Mouse (Mus musculus): ENCODE measurements around the gene Ctcf.

Ctcf gene

GRCm38 (mm10) chr8:105702001-105702401 is 65.6 kb downstream of the Ctcf start:
- DNase-seq = no peak

DNA sequence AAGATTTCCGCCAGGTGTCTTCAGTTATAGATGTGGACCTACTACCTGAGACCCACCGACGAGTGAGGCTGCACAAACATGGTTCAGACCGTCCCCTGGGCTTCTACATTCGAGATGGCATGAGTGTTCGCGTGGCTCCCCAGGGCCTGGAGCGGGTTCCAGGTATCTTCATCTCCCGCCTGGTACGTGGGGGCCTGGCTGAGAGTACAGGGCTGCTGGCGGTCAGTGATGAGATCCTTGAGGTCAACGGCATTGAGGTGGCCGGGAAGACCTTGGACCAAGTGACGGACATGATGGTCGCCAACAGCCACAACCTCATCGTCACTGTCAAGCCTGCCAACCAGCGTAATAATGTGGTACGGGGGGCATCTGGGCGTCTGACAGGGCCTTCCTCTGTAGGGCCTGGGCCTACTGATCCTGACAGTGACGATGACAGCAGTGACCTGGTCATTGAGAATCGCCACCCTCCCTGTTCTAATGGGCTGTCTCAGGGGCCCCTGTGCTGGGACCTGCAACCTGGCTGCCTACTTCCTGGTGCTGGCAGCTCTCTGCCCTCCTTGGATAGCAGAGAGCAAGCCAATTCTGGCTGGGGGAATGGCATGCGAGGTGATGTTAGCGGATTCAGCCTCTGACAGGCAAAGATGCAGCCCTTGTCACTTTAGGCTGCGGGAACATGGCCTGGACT is 66.5 kb downstream of the Ctcf start:
- DNase-seq = no peak

- DNase-seq = no peak
Observed at GRCm38 (mm10) chr8:105704146-105704812, 67.9 kb downstream of the Ctcf start.

GRCm38 (mm10) chr8:105704955-105705354 is 68.6 kb downstream of the Ctcf start:
- no peak for DNase-seq

GRCm38 (mm10) chr8:105706426-105706825 is 70.1 kb downstream of the Ctcf start:
- DNase-seq = no peak

DNA sequence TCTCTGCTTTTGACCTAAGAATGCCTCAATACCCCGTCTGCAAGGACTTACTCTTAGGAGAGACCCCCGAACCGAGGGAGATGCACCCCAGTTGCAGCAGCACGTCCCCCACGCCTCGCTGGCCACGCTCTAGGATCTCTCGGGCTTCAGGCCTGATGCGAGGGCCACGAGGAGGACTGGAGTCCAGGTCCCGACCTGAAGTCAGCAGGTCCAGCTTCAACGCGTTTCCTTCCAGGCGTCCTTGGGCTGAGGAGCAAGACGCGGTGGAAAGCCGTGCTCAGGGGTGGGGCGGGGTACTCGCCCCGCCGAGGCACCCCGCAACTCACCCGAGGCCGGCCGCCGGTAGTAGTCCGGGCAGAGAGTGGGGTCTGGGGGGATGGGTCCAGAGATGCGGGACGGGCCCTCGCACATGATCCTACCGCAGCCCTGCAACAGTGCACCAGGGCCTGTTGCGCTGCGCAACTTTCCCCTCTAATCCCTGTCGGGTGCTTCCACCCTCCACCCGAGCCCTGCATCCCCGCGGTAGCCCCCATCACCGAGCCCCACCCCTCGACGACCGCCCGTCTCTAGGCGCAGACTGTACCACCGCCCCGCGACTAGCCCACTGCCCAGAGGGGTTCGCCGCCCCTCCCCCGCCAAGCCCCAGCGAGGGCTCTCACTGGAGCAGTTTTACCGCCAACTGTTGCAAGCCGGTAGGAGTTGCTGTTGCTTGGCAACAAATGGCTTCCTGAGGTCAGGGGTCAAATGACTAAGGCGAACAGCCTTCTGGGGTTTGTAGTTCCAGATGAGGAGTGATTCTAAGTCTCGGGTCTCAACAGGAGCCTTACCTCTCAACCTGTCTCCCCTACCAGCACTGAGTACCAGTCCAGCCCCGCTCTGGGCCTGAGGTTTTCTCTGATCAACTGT is 71.4 kb downstream of the Ctcf start, which contains the start of the genes 4933405L10Rik and Enkd1:
Gene 4933405L10Rik (plus strand): TSS at position 158 of the 906 bp plus-strand sequence.
Gene Enkd1 (minus strand): TSS at position 713 of the 906 bp plus-strand sequence.
- peak; percentile 89 to 92 for DNase-seq

- no peak for DNase-seq
Observed at GRCm38 (mm10) chr8:105708675-105709074, 72.3 kb downstream of the Ctcf start.

- DNase-seq = no peak
Observed at GRCm38 (mm10) chr8:105709317-105709716, 72.9 kb downstream of the Ctcf start.

- no peak for DNase-seq
Observed at GRCm38 (mm10) chr8:105712286-105712685, 75.9 kb downstream of the Ctcf start.

DNA sequence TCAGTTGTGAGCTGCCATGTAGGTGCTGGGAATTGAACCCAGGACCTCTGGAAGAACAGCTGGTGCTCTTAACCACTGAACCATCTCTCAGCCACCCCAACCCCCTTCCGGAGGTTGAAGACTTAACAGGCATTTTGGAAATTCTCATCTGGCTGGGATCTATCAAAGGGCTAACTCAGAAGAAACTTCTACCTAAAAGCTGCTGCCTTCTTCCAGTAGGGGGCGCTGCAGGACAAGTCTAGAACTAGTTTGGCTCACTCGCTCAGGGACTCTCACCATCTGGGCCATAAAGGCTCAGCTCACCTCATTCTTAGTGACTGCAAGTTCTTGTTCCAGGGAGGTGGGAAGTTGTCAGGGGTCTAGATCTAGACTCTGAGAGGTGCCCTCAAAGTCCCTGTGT is 77.8 kb downstream of the Ctcf start:
- peak; percentile 74 to 91 for DNase-seq

DNA sequence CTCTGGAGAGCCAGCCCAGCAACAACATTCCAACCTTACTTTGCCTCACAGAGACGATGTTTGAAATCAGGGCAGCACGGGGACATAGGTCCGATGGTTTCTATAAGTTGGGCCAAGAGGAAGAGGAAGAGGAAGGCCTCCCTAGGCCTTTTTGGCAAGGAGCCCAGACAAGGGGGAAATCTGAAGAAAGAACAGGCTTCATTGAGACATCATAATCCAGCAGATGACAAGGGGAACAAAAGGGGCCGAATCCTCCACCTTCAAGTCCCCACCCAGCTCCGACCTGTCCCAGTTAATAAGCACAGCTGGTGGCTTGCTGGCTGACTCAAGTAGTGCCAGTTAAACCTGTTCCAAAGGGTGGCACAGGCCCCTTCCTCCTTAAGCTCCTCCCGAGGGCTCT is 78.7 kb downstream of the Ctcf start:
- DNase-seq = no peak

DNA sequence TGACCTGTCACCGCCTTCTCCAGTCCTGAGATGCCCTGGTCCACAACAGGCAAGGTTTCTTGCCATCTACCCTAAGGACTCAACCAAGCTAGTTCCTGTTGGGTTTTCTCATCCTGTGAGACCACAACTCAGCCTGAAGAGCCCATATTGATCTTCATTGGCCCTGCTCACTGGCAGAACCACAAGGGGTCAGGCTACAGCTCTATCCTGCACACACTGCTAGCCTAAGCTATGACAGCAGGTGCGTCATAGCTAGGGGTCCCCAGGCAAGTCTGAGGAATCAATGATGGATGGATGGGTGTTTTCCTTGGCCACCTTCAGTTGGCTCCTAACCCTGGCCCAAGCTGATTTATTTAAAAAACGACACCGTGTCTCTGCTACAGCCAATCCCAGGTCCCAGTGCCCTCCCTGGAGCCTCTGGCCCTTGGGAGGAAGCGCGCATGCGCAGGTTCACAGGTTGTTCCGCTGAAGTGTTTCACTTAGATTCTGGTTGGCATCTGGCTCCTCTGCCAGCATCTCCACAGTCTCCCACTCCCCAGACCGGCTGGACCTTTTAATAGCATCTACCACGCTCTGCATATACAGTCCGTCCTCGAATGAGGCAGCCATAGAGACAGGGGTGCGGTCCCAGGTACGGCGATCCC is 80.1 kb downstream of the Ctcf start:
- no peak for DNase-seq

GRCm38 (mm10) chr8:105719637-105720036 is 83.3 kb downstream of the Ctcf start:
- no peak for DNase-seq

DNA sequence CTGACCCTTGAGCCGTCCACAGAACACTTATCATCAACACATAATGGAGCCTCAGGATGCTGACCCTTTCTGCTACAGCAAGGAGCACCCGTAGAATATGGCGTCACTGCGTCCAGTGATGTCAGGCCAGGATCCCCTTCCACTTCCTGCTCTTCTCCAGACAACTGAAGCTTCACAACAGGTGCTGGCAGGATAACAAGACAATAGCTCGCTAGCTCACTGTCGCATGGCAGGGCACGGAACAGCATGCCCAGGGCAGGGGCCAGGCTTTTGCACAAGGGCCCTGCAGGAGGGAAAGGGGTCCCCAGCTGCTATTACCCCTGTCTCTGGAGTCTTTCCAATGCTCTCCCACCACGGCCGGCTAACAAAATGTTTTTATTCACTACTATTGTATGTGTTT is 86.5 kb downstream of the Ctcf start:
- no peak for DNase-seq

DNA sequence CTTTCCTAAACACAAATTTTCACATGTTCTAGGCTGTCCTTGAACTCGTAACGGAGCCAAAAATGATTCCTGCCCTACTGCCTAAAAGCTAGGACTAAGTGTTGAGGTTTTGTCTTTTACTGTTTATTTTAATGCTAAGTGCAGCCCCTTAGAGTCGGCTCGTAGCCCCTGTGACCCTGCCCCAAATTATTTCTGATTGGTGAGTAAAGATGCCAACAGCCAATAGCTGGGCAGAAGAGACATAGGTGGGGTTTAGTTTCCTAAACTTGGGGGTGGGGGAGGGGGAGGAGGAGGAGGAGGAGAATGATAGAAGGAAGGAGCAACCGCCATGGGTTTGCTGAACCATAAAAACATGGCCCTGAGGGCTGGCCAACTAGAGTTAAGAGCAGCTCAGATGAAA is 89.4 kb downstream of the Ctcf start:
- no peak for DNase-seq

DNA sequence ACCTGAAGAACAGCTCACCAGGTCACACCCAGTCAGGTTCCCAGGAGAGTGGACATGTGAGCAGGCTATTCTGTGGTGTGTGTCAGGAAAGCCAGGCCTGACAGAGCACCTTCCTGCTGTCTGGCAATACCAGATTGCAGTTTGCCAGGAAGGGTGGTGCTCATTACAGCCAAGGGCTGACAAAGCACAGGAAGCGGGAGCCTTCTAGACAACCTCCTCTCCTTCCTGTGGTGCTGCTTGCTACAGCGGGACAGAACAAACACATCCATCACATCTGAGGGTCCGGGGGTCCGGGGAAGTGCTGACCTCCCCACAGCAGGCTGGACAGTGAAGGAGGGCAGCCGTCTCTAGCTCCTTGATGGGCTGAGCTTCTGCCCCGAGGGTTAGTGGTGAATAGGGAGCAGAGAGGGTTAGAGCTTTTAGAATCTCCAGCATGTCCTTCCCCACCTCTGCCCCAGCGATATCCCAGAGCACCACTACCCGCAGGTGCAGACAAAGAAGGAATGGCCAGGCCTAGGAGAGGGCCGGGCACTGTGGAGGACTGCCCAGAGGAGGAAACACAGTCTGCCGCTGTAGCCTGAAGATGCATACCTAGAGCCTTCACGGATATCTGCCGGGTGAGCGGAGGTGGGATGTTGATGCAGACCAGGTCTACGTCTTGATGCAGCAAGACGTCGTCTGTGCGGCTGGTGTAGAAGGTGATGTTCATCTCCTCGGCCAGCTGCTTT is 91.2 kb downstream of the Ctcf start:
- peak; percentile 54 to 72 for DNase-seq

DNA sequence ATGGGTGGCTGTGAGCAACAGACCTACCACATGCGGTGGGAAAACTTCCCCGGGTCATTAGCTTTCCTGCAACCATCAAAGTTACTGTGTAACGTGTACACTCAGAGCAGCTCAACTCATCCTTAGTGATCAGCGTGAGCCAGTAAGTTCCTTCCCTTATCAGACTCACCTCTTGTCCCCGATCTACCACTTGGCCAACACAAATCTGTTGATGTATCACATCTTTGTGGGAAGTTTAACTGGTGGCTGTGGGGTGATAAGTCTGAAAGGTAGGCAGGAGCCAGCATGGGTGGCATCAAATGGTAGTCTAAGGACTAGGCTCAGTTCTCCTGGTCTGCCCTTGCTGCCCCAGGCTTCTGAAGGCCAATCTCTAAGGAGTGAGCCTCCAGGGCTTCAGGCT is 95.8 kb downstream of the Ctcf start:
- no peak for DNase-seq

All from kidney, adult 8-10 months (tissue).